Mouse (Mus musculus): ENCODE measurements around the gene Tmbim7.

Tmbim7 gene

GRCm38 (mm10) chr5:3665225-3665624, 14.2 kb downstream of the Tmbim7 start:
- no peak for DNase-seq (ENCODE audit: low read depth, low spot score)

- no peak for DNase-seq (ENCODE audit: low read depth, low spot score)
Measured at GRCm38 (mm10) chr5:3666585-3666984, 15.6 kb downstream of the Tmbim7 start.

- DNase-seq (ENCODE audit: low read depth, low spot score), result no peak
Measured at GRCm38 (mm10) chr5:3669938-3670554, 19.1 kb downstream of the Tmbim7 start.

- no peak for DNase-seq (ENCODE audit: low read depth, low spot score)
Measured at GRCm38 (mm10) chr5:3688298-3688697, 37.3 kb downstream of the Tmbim7 start.

- no peak for DNase-seq (ENCODE audit: low read depth, low spot score)
Measured at GRCm38 (mm10) chr5:3691283-3691682, 40.3 kb downstream of the Tmbim7 start.

DNA sequence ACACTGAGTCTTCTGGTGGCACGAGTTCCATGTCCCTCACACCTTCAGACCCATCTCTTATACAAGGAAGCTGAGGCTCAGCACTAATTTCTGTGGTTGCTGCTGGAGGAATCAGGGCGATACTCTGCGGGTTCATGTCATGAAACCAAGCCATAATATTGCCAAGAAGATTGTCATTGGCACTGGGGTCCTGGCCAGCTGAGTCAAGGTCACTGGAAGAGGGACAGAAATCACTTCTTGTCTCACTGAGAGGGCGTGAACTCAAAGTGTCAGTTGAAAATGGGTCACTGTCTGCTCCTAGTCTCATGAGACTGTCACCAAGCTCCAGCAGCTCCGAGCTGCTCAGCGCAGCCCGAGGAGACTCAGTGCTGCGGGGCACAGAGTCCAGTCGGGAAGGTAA, 42.0 kb downstream of the Tmbim7 start:
- DNase-seq (ENCODE audit: low read depth, low spot score), result no peak

- DNase-seq (ENCODE audit: low read depth, low spot score), result no peak
Measured at GRCm38 (mm10) chr5:3695191-3695590, 44.2 kb downstream of the Tmbim7 start.

GRCm38 (mm10) chr5:3696031-3696430, 45.0 kb downstream of the Tmbim7 start:
- no peak for DNase-seq (ENCODE audit: low read depth, low spot score)

DNA sequence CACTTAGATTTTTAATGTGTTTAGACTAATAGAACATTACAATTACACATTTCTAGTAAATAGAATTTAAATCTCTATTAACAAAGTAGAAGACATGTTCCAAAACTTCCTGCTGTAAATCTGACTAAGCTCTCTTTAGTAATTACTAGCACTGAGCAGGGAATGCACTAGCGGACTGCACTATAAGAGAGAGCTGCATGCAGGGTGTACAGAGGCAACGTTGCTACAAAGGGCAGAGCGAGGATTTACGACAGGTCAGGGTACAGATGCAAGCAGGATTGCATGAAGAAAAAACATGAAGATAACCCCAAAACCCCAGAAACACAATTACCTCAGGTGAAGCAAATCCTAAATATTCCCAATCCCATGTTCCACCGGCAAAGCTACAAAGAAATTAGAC, 49.0 kb downstream of the Tmbim7 start:
- DNase-seq (ENCODE audit: low read depth, low spot score), result no peak

GRCm38 (mm10) chr5:3702180-3702579, 51.2 kb downstream of the Tmbim7 start:
- DNase-seq (ENCODE audit: low read depth, low spot score), result no peak

DNA sequence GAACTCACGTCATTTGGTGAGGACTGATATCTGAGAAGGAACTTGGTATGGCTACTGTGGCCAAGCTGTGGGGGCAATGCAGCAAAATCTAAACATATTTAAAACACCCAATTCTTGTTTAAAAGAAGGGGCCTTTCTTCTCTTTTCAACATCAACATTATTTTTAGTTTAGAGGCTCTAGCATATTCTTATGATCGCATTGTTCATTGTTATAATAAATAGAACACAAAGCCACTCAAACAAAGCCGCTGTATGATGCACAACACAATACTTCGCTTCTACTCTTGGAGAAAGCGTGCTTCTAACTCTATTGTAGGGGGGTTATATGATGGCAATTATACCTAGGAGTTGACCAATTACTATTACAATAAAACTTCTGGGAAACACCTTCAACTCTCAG, 64.8 kb downstream of the Tmbim7 start:
- peak; percentile 54 for DNase-seq (ENCODE audit: low read depth, low spot score)

GRCm38 (mm10) chr5:3719371-3719770, 68.4 kb downstream of the Tmbim7 start:
- DNase-seq (ENCODE audit: low read depth, low spot score), result no peak

DNA sequence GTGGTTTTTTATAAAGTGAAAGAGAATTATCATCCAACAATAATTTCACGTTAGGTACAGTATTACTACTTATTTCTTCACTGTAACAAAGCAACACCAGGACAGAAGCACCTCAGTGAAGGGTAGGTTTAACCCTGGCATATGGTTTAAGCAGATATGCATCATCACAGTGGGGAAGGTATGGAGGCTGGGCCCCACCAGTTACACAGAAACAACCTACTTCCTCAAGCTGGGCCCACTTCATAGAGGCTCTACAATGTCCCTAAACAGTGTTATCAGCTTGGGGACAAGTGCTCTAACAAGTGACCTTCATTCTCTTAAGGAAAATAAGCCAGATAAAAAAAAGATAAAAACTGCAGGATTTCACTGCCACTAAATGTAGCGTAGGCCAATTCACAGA, 71.9 kb downstream of the Tmbim7 start:
- no peak for DNase-seq (ENCODE audit: low read depth, low spot score)

- no peak for DNase-seq (ENCODE audit: low read depth, low spot score)
Measured at GRCm38 (mm10) chr5:3723415-3723814, 72.4 kb downstream of the Tmbim7 start.

DNA sequence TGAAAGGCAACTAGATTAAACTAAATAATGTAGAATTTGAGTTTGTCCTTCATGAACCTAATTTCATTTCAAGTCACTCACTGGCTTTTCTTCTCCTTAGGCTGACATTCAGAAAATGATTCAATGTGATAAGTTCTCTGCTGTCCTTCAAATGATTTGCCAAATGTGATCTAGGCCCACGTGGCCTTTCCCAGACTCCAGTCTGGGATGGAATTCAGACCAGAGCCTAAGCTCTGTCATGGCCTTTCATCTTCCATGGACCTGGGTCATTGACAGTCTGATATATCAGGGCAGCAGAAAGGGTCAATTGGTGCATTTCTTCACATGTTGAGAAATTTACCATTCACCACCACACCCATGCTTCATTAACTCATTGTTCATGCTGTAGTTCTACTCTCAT, 74.5 kb downstream of the Tmbim7 start:
- no peak for DNase-seq (ENCODE audit: low read depth, low spot score)

DNA sequence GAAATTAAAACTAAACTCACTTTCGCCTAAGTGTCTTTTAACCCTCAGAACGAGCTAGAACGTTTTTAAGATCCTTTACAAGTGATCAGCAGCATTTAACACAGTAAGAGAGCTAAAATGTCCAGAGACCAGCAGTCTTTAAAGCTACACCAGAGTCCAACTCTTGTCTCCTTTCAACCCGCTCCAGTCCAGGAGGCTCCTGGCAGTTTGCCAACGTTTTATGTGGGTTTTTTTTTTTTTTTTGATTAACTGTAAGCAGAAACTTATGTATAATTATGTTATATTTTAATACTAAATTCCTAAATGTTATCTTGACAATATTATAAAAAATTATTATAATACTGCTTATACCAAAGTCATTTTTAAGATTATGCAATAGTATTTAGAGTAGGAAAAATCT, 77.8 kb downstream of the Tmbim7 start:
- no peak for DNase-seq (ENCODE audit: low read depth, low spot score)

All from brain, adult 2 months (tissue).